Mouse (Mus musculus): ENCODE measurements around the gene Gpd1l.

DNA sequence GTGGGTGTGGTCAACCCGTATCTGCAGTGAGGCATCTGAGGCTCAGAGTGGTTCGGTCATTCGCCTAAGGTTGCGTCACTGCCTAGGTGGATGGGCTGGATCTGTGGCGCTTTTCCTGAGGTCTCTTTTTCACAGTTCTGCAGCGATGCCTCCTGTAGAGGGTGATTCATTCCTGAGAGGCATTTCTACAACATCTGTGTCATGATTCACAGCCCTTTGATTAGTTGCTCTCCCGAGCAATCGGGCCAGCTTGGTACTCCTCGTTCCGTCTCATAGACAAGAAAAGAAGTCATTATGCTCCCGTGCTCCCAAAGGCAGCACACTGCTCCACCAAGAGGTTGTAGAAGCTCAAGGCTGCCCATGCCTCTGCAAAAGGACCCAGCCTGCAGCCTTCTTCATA, 78.5 kb downstream of the Gpd1l start:
- TF ChIP-seq CHD2 (IDR thresholded peaks at IDR 0.05; ENCODE audit: low read depth, low read length) (no peak), ZC3H11A (IDR thresholded peaks at IDR 0.05; ENCODE audit: borderline replicate concordance, low read depth, low read length) (no peak), MAFK (IDR thresholded peaks at IDR 0.05; ENCODE audit: insufficient read depth, low read depth, low read length) (no peak), ZNF384 (IDR thresholded peaks at IDR 0.05; ENCODE audit: low read depth, low read length) (no peak)
